Mouse (Mus musculus) megakaryocyte, adult 5-6 weeks (primary cell): Measurements from ENCODE around the gene Gm281. TPM values are rescaled to one million over a fixed set of nuclear protein-coding genes. Genes with fewer than 3 reads are reported as not detected.

Experiments
- ATAC-seq: 2 replicates; pipeline ENCODE4 v1.8.0; 2016; ENCODE audit warnings: mild to moderate bottlenecking, inconsistent platforms; ENCODE audit not compliant: poor library complexity, severe bottlenecking
- total RNA-seq, 2 experiments: library from RNA; stranded (forward) in 1 of 2; stranded (reverse) in 1 of 2; fragments of 153-499, 151-499 nt in 1 of 2; fragments of 221-1000, 200-1000 nt in 1 of 2; gene quantifications; 2 replicates each; pipeline versions ENCODE4 v1.2.3 to v1.2.4; 2015 to 2017

Gene Gm281
- total RNA-seq, 2 experiments from 2014 or later: not detected

- ATAC-seq: no peak
Measured at GRCm38 (mm10) chr14:13861416-13861815, 52.9 kb downstream of the Gm281 start.

- no peak for ATAC-seq
Measured at GRCm38 (mm10) chr14:13812801-13813479, 101.3 kb downstream of the Gm281 start.

- ATAC-seq: no peak
Measured at GRCm38 (mm10) chr14:13790446-13790845, 123.8 kb downstream of the Gm281 start.

- no peak for ATAC-seq
Measured at GRCm38 (mm10) chr14:13790001-13790400, 124.3 kb downstream of the Gm281 start.

- ATAC-seq: no peak
Measured at GRCm38 (mm10) chr14:13782970-13783369, 131.3 kb downstream of the Gm281 start.

GRCm38 (mm10) chr14:13778383-13778782 is 135.9 kb downstream of the Gm281 start:
- ATAC-seq: no peak

GRCm38 (mm10) chr14:13771163-13771562 is 143.1 kb downstream of the Gm281 start:
- ATAC-seq: no peak

GRCm38 (mm10) chr14:13770686-13771085 is 143.6 kb downstream of the Gm281 start:
- ATAC-seq: no peak

Other genes with a start within 250 kb of the Gm281 start
- gene Sntn, start 243.6 kb downstream of the Gm281 start, total RNA-seq (2015): not detected in 2 replicates
- gene Sntn, start 243.6 kb downstream of the Gm281 start, total RNA-seq (2017): not detected in 2 replicates
- 20.1 and 23.6 TPM in 2 replicates for gene Atxn7, start 47.0 kb upstream of the Gm281 start, total RNA-seq (2015)
- gene Atxn7, start 47.0 kb upstream of the Gm281 start, total RNA-seq (2017): 21.3 and 21.5 TPM in 2 replicates
- 200 and 258 TPM in 2 replicates for gene Thoc7, start 47.4 kb upstream of the Gm281 start, total RNA-seq (2015)
- 223 and 268 TPM in 2 replicates for gene Thoc7, start 47.4 kb upstream of the Gm281 start, total RNA-seq (2017)
- gene Psmd6, start 206.5 kb upstream of the Gm281 start, total RNA-seq (2015): 118 and 157 TPM in 2 replicates
- 158 and 182 TPM in 2 replicates for gene Psmd6, start 206.5 kb upstream of the Gm281 start, total RNA-seq (2017)